In the genomic region with DNA sequence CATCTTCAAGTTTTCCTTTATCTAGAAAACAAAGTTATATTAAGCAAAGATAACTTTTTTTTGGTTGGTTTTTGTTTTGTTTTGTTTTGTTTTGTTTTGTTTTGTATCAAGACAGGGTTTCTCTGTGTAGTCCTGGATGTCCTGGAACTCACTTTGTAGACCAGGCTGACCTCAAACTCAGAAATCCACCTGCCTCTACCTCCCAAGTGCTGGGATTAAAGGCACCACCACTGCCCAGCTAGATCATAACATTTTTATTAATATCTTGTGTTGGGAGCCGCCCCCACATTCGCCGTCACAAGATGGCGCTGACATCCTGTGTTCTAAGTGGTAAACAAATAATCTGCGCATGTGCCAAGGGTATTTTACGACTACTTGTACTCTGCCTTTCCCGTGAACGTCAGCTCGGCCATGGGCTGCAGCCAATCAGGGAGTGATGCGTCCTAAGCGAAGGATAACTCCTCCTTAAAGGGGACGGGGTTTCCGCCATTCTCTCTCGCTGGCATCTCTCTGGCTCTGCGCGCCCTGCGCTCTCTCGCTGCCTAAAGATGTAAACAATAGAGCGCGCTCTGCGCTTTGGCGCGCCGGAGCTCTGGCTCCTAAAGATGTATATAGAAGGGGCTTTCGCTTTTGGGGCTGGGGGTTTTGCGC, we compare ENCODE assay signal across 7 mouse cellular contexts.
A peak's percentile ranks its signal among the peaks of the same experiment; 100 is the strongest.
DNase-seq lines count a peak whose midpoint lies in the region; ATAC-seq and TF ChIP-seq lines count a peak whose summit lies in the region.
"Not testable (repeated sequence)": the region's sequence is repeated elsewhere in the genome, so short reads cannot be mapped to it uniquely, and the experiment has no call there.

No protein-coding gene starts in this region.

- not testable (repeated sequence) for TF ChIP-seq CTCF in liver, embryonic 14.5 days (IDR thresholded peaks at IDR 0.05; ENCODE audit: low read depth)

- WGBS in forebrain, embryonic 10.5 days: 77% methylated on average over 15 of the region's 26 CpGs
- 58% methylated on average over 13 of the region's 26 CpGs for WGBS in heart, embryonic 12.5 days
- 57% methylated on average over 14 of the region's 26 CpGs for WGBS in hindbrain, embryonic 15.5 days
- whole genome bisulfite sequencing in kidney, embryonic 16.5 days: 74% methylated on average over 12 of the region's 26 CpGs
- WGBS in liver, embryonic 14.5 days (ENCODE audit: insufficient replicate concordance): 61% methylated on average over 13 of the region's 26 CpGs
- 69% methylated on average over 18 of the region's 26 CpGs for WGBS in midbrain, embryonic 10.5 days
- WGBS in neural tube, embryonic 13.5 days: 79% methylated on average over 13 of the region's 26 CpGs

- not testable (repeated sequence) for TF ChIP-seq EP300 in liver, embryonic 14.5 days (IDR thresholded peaks at IDR 0.05; ENCODE audit: low read depth)

- H3K4me2 ChIP-seq in heart, embryonic 12.5 days: 0 out of 2 replicates have a peak overlapping the region, but pooled peaks have one; percentile 38
- peak overlapping the region; percentile 43 for H3K4me2 ChIP-seq in hindbrain, embryonic 15.5 days
- 0 out of 2 replicates have a peak overlapping the region, but pooled peaks have one; percentile 33 for H3K4me2 ChIP-seq in kidney, embryonic 16.5 days (replicated peaks; ENCODE audit: low read depth, low read length)
- not testable (repeated sequence) for H3K4me2 ChIP-seq in liver, embryonic 14.5 days (ENCODE audit: low read depth)
- H3K4me2 ChIP-seq in neural tube, embryonic 13.5 days: peak overlapping the region; percentile 36; the same call in 1 of the 2 replicates

- H3K9ac ChIP-seq in heart, embryonic 12.5 days; hindbrain, embryonic 15.5 days; kidney, embryonic 16.5 days (replicated peaks; ENCODE audit: low read length); liver, embryonic 14.5 days (replicated peaks); neural tube, embryonic 13.5 days: not testable (repeated sequence)

- H3K9me3 ChIP-seq in forebrain, embryonic 10.5 days; heart, embryonic 12.5 days (replicated peaks); hindbrain, embryonic 15.5 days; kidney, embryonic 16.5 days (ENCODE audit: low read length); liver, embryonic 14.5 days (ENCODE audit: control insufficient read depth, low read length); midbrain, embryonic 10.5 days (replicated peaks); neural tube, embryonic 13.5 days: not testable (repeated sequence)

- H3K4me3 ChIP-seq in forebrain, embryonic 10.5 days: peak overlapping the region; percentile 37
- peak overlapping the region; percentile 21; the same call in 1 of the 2 replicates for H3K4me3 ChIP-seq in heart, embryonic 12.5 days
- peak overlapping the region; percentile 31 for H3K4me3 ChIP-seq in hindbrain, embryonic 15.5 days
- peak overlapping the region; percentile 32 for H3K4me3 ChIP-seq in kidney, embryonic 16.5 days (ENCODE audit: low read length)
- peak overlapping the region; percentile 2 to 19; a peak in 2 of 4 replicates for H3K4me3 ChIP-seq in liver, embryonic 14.5 days (ENCODE audit: insufficient read depth in 1 of 2, low read depth in 2 of 2, low read length in 2 of 2)
- H3K4me3 ChIP-seq in midbrain, embryonic 10.5 days: peak overlapping the region; percentile 39
- H3K4me3 ChIP-seq in neural tube, embryonic 13.5 days: peak overlapping the region; percentile 26

- not testable (repeated sequence) for H3K4me1 ChIP-seq in forebrain, embryonic 10.5 days; heart, embryonic 12.5 days (replicated peaks); hindbrain, embryonic 15.5 days (replicated peaks); kidney, embryonic 16.5 days (ENCODE audit: insufficient read depth, low read length); liver, embryonic 14.5 days (replicated peaks; ENCODE audit: control insufficient read depth in 2 of 2, insufficient read depth in 2 of 2, low read length in 1 of 2); midbrain, embryonic 10.5 days; neural tube, embryonic 13.5 days (replicated peaks)

- not testable (repeated sequence) for H3K36me3 ChIP-seq in forebrain, embryonic 10.5 days (replicated peaks); heart, embryonic 12.5 days; hindbrain, embryonic 15.5 days; kidney, embryonic 16.5 days (ENCODE audit: insufficient read depth, low read length); liver, embryonic 14.5 days (replicated peaks; ENCODE audit: control insufficient read depth, insufficient read depth, low read depth); midbrain, embryonic 10.5 days; neural tube, embryonic 13.5 days

- H3K27me3 ChIP-seq in forebrain, embryonic 10.5 days (ENCODE audit: poor library complexity, severe bottlenecking); heart, embryonic 12.5 days (replicated peaks); hindbrain, embryonic 15.5 days; kidney, embryonic 16.5 days (ENCODE audit: insufficient read depth, low read length); liver, embryonic 14.5 days (ENCODE audit: control insufficient read depth, insufficient read depth, low read length); midbrain, embryonic 10.5 days (ENCODE audit: low read depth, poor library complexity, severe bottlenecking); neural tube, embryonic 13.5 days: not testable (repeated sequence)

- ATAC-seq in heart, embryonic 12.5 days (ENCODE audit: insufficient number of reproducible peaks, low FRiP score); hindbrain, embryonic 15.5 days (ENCODE audit: low FRiP score, low read depth): not testable (repeated sequence)
- ATAC-seq in kidney, embryonic 16.5 days (ENCODE audit: low FRiP score, low TSS enrichment): 0 out of 2 replicates have a peak, but pooled peaks have one; percentile 46
- ATAC-seq in liver, embryonic 14.5 days (ENCODE audit: insufficient read depth): peak; percentile 50; the same call in 1 of the 2 replicates
- ATAC-seq in neural tube, embryonic 13.5 days (ENCODE audit: low read depth): peak; percentile 75

- not testable (repeated sequence) for DNase-seq in forebrain, embryonic 10.5 days (ENCODE audit: extremely low spot score, low spot score); liver, embryonic 14.5 days (ENCODE audit: low read depth in 3 of 3, low spot score in 3 of 3); midbrain, embryonic 10.5 days (ENCODE audit: low spot score)

- H3K27ac ChIP-seq in forebrain, embryonic 10.5 days; heart, embryonic 12.5 days (ENCODE audit: poor library complexity, severe bottlenecking); hindbrain, embryonic 15.5 days (replicated peaks); kidney, embryonic 16.5 days (ENCODE audit: low read length); liver, embryonic 14.5 days; midbrain, embryonic 10.5 days (replicated peaks); neural tube, embryonic 13.5 days (replicated peaks): not testable (repeated sequence)
